Mouse (Mus musculus) layer of hippocampus, adult 8-10 months (tissue): ENCODE results near the gene Cfap73. TPM values are rescaled to one million over a fixed set of nuclear protein-coding genes. Genes with fewer than 3 reads are reported as not detected.

Source experiments
- DNase-seq, 2 experiments: peaks; one replicate each; pipeline ENCODE4 v3.0.0; 2022; ENCODE audit warnings: low spot score in 2 of 2
- total RNA-seq, 4 experiments: library from RNA; stranded (reverse); gene quantifications; 2 replicates each; pipeline ENCODE4 v1.2.4; 2022

Gene Cfap73
- total RNA-seq, 4 experiments from 2014 or later: 0.50 to 0.56 TPM; not detected in 2

DNA sequence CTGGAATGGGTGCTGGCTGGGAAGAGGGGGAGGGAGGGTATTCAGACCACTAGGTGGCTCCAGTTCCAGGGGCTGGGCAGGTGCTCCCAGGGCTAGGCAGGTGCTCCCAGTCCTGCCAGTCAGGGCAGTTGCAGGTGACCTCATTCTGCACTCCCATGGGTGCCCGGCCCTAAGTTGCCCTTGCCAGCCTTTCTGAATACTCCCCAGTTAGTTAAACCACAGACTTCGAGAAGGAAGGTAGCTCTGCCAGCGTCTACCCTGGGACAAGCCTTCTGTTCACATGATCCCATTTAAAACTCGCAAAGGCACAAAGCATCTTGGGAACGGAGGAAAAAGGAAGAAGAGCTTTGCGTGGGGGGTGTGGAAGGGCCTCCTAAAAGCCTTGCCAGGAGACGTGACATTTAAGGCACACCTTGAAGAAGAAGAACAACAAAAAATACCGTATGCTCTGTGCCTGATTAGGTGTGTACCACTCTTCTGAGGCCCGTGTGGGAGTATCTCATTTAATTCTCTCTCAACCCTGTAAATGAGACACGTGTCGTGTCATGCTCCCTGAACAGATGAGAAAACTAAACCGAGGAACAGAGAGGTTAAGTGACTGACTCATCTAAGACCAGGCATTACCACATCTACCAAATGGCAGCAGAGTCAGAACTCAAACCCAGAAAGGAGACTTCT is 13.9 kb upstream of the Cfap73 start:
- no peak for DNase-seq

DNA sequence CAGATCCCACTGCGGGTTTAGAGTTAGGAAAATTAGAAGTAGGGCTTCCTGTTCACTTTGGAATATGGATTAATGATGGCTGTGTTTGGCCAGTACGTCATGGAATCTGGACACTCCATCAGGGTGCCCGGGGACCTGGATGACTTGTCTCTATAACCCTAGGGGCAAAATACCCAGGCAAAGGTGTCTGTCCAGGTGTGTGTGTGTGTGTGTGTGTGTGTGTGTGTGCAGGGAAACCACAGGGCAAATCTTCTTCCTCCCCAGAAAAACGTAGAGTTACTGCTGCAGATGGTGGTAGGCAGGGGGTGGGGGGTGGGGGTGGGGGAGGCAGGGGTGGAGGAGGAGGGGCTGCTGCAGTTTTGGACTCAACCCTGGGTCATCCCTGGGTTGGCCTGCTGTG is 13.3 kb upstream of the Cfap73 start:
- no peak for DNase-seq

DNA sequence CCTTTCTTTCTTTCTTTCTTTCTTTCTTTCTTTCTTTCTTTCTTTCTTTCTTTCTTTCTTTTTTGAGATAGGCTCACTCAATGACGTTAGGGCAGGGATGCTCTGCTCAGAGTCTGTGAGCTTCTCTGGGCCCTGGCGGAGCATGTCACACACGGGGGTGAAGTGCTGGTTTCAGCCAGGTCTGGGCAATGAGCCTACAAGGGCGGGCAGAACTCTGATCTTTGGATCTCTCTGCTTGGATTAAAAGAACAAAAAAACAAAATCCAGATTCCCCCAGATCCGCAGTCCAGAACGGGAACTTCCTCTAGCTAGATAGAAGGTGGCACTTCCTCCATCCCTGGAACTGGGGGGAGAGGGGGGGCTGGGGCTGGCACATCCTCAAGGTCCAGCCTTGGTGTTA is 11.8 kb upstream of the Cfap73 start:
- no peak for DNase-seq

- no peak for DNase-seq
Observed at GRCm38 (mm10) chr5:120644227-120644626, 10.2 kb upstream of the Cfap73 start.

- no peak for DNase-seq
Observed at GRCm38 (mm10) chr5:120643365-120644085, 9.5 kb upstream of the Cfap73 start.

DNA sequence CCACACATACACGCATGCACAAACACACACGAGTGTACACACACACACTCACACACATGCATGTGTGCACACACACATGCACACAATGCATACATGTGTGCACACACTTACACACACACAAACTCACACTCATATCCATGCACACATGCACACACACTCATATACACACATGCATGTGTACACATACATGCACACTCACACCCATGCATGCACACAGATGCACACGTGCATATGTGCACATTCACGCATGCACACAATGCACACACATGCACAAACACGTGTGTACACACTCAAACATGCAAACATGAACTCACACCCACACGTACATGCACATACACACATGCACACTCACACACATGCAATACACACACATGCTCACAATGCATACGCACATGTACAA is 6.1 kb upstream of the Cfap73 start:
- no peak for DNase-seq

GRCm38 (mm10) chr5:120635633-120636032 is 1.6 kb upstream of the Cfap73 start:
- no peak for DNase-seq

DNA sequence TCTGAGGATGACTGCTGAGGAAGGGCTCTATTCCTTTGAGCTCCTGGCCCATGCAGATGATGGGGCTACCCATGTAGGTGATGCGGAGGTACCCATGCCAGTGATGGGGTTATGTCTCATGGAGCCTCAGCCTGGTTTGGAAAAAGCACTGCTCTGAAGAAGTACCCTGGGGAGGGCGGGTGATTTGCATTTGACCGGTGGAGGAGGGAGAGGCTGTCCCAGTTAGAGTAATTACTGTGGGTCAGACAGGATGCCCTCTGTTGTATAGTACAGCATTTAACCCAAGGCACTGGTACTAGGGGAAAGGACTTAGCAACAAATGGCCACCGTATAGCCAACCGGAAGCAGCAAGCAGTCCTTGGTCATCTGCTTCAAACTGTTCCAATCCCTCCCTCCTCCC is 825 bp upstream of the Cfap73 start:
- no peak for DNase-seq

- DNase-seq: no peak
Observed at GRCm38 (mm10) chr5:120631892-120632291, 2.1 kb downstream of the Cfap73 start.

DNA sequence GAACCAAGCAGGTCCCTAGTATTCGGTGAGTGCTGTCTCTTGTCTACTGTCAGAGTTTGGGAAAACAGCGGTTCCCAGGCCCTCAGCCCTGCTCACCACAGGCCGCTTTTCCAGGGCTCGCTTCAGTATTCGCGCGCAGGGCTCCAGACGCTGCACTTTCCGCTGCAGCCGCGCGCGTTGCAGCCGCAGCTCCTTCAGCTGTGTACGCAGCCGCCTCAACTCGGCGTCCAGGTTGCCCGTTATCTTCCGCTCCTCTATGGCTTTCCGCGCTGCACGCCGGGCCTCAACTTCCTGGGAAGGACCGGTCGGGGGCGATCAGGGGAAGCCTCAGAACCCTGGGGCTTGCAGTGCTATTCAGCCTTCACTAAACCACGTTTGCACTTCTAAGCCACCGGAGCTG is 2.9 kb downstream of the Cfap73 start:
- no peak for DNase-seq

GRCm38 (mm10) chr5:120628624-120629023 is 5.4 kb downstream of the Cfap73 start:
- DNase-seq: no peak

DNA sequence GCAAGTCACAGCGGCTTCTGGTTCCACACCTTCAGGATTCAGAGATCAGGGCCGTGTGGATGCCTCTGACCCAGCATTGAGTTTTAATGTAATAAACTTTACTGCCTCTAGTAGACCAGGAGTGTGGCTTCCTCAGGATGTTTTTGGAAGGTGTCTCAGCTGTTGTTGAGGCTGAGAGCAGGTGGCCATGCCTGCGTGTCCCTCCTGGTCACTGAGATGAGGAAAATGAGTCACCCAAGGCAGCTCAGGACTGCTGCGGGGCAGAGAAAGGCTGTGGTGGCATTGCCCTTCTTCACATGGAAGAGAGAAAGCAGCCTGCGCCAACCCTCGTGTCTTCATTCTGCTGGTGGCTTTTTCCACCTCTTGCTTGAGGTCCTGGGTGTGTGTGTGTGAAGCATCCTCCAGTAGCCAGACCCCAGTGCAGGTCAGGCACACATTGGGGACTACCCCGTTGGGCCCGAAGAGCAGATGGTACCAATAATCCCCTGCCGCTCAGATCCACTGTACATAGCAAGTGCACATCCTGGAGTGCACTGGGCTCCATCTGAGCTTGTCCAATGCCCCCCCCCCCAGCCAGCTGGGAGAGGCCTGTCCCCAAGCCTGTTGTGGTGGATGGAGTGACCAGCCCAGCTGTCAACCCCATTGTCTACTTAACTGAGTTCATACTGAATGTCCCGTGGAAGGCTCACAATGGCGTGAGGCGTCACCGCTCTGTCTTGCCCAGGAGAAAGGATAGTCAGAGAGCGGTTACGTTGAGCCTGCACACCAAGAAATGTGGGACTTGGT is 6.3 kb downstream of the Cfap73 start:
- no peak for DNase-seq

DNA sequence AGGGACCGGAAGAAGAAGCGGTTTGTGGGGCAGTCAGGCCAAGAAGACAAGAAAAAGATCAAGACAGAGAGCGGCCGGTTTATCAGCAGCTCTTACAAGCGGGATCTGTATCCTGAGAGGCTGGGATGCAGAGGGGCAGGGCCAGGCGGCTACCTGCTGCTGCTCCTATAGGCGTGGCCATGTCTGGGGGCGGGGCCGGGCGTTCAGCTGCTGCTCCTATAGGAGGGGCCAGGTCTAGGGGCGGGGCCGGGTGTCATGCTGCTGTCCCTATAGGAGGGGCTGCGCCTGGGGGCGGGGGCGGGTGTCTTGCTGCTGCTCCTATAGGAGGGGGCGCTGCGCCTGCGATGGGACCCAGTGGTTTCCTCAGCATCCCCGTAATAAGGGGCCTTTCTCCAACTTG is 7.6 kb downstream of the Cfap73 start:
- DNase-seq: no peak

- DNase-seq: no peak
Observed at GRCm38 (mm10) chr5:120624427-120624826, 9.6 kb downstream of the Cfap73 start.

GRCm38 (mm10) chr5:120622198-120622851 is 11.7 kb downstream of the Cfap73 start:
- DNase-seq: no peak

- peak in 1 of 2 experiments; percentile 54 for DNase-seq
Observed at GRCm38 (mm10) chr5:120621846-120622197, 12.2 kb downstream of the Cfap73 start.

DNA sequence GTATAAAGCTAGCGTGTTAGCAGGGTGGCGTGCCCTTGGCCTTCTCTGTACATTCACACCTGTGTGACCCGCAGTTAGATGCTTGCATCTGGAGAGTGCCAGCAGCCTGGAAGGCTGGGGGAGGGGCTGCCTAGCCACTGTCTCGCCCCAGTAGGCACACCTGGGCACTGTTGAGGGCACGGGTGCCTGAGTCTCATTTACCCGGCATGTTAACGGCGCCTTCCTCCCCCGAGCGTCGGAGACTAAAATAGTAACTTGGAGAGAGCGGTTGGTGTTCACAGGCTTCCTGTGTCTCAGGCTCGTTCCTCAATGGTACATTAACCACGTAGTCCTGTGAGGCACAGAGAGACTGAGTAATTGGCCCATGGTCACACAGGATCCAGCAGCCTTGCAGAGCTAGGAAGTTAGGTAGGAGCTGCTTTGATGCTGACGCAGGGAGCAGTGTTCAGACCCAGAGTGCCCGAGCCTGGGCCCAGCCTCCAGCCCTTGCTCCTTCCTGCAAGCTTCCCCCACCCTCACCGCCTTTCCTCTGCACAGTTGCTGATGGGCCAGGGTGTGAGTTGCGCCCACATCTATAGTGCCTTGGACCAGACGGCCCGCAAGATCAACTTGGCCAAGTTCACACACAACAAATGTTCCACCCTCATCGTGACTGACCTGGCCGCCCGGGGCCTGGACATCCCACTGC is 12.8 kb downstream of the Cfap73 start:
- DNase-seq: no peak

DNA sequence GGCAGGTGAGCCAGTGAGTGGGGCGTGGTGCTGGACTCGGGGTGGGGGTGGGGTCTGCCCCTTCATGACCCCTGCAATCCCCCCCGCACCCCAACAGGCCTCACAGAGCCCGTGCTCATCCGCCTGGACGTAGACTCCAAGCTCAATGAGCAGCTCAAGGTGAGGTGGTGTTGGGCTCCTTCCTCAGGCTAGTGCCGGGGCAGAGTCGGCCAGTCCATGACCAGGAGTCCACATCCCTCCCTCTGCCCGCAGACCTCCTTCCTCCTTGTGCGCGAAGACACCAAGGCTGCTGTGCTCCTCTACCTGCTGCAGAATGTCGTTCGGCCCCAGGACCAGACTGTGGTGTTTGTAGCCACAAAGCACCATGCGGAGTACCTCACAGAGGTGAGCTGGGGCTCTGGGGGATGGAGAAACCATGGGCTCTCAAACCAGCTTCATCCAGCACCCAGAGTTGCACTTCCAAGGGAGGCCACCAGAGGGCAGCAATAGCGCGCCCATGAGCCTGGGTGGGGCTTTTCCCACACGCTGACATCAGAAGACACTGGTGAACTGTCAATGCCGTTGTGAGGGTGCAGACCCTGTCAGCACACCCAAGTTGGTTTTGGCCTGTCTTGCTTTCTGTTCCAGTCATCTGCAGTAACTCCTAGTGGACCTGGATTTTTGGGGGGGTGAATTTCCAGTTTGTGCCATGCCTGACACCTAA is 13.5 kb downstream of the Cfap73 start:
- DNase-seq: peak; percentile 77 to 87

DNA sequence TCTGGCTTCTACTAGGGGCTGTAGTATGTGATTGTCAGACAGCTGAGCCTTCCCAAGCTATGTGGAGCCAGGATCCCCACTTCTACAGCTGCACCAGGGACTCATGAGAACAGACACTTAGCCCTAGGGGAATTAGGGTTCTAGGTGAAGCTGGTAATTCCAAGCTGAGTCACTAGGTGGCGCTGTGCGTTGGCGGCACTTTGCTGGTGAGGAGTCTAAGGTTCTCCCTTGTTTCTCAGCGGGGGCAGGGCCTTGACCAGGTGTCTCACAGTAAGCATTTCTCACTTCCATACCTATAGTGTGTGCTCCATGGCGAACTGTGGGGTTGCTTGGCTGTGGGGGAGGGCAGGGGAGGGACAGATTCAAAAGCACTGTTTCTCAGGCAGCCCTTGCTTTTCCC is 14.8 kb downstream of the Cfap73 start:
- DNase-seq: peak in 1 of 2 experiments; percentile 68

- no peak for DNase-seq
Observed at GRCm38 (mm10) chr5:120618778-120619177, 15.3 kb downstream of the Cfap73 start.

- no peak for DNase-seq
Observed at GRCm38 (mm10) chr5:120615903-120616302, 18.1 kb downstream of the Cfap73 start.
